Mouse (Mus musculus) subcutaneous adipose tissue, adult 2 months (tissue): ENCODE results near the gene AL732309.1. TPM values are rescaled to one million over a fixed set of nuclear protein-coding genes. Genes with fewer than 3 reads are reported as not detected.

Experiments used
- polyA plus RNA-seq: library from polyadenylated mRNA; depleted of rRNA; stranded (reverse); fragments of >200 nt; gene quantifications from 2 replicates; pipeline ENCODE4 v1.2.3, GENCODE M21; 2012; ENCODE audit warnings: low replicate concordance; rRNA removed

AL732309.1 gene
- polyA plus RNA-seq: 15.6 and 27.5 TPM in 2 replicates

DNA sequence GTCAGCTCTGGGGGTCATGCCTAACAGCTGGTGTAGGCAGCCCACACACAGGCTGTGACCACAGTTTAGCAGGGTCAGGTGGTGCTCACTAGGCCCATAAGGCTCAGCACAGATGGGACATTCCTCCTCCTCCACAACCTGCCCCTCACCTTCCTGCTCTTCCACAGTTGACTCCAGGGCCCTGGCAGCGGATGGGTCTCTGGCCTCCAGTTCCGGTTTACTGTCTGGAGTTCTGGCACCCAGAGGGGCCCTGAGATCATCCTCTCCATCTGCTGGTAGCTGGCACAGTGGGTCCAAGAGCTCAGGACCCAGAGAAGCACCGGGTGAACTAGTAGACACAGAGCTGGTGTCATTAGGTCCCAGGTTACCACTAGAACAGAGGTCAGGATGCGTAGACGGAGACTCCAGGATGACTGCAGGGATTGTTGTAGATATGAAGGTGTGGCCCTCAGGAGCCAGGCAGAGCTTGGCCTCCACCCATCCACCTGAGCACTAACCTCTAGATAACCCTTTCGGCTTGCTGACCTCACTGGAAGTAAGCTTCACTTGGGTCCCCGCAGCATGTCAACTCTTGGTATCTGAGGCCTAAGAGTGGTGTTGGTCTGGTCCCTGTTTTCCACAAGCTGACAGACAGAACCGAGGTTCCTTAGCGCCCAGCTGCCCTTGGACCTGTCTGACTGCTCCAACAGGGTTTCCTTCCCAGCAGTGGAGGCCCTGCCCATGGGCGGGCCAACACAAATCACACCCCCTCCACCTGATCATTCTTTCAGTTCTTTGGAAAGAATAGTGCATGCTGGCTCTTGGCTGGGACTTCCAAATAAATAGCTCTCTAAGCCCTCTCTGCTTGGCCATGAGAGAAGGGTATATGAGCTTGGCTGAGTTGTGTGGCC lies at the start of gene AL732309.1:
TSS of gene AL732309.1 (minus strand) at position 681 of the 890 bp plus-strand sequence.

DNA sequence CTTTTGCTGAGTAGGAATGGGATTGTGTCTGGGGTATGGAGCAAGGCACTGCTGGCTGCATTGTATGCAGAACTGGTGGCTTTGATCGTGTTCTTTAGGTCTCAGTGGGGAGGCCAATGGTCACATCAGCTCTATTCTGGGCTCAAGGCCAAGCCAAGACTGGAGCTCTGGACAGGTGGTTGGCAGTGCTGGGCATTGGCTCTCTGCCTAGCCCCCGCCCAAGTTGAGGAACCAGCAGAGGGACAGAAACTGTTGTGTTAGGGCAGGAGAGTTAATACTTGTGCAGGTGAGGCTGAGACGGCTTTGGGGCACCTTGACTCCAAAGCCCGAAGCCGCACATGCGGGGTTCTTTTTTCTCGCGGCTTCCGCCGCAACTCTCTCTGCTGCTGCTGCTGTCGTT lies 43.0 kb upstream of the AL732309.1 start, which contains the start of gene Lrrc26:
TSS of gene Lrrc26 (plus strand) at position 265 of the 400 bp plus-strand sequence.

DNA sequence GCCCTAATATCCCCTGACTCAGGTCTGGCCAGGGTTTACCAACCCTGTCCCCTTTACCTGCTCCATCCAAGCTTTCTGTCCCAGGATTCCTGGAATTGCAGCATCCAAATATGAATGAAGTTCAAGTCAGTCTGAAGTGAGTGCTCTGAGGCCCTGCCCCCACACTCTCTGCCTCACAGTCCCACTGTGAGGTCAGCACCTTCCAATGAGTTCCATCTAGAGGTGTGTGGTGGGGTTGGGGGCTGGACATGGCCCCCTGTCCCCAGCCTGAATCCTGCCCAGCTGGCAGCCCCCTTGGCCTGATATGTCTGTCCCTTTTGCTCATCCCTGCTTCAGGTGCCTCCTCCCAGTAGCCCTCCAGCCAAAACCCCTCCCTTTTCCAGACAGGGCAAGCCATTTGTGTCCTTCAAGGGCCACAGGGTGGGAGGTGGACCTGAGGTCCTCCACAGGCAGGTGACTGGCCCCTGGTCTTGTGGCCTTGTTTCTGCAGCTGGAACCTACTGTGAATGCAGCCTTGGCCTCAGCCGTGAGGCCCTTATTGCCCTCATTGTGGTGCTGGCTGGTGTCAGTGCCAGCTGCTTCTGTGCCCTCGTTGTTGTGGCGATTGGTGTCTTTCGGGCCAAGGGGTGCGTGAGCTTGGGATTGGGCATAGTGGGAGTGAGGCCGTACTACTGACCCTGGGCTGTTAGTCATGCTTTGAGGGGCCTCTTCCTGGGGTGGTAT lies 41.4 kb upstream of the AL732309.1 start, which contains the start of gene Tmem210:
TSS of gene Tmem210 (plus strand) at position 219 of the 723 bp plus-strand sequence.

DNA sequence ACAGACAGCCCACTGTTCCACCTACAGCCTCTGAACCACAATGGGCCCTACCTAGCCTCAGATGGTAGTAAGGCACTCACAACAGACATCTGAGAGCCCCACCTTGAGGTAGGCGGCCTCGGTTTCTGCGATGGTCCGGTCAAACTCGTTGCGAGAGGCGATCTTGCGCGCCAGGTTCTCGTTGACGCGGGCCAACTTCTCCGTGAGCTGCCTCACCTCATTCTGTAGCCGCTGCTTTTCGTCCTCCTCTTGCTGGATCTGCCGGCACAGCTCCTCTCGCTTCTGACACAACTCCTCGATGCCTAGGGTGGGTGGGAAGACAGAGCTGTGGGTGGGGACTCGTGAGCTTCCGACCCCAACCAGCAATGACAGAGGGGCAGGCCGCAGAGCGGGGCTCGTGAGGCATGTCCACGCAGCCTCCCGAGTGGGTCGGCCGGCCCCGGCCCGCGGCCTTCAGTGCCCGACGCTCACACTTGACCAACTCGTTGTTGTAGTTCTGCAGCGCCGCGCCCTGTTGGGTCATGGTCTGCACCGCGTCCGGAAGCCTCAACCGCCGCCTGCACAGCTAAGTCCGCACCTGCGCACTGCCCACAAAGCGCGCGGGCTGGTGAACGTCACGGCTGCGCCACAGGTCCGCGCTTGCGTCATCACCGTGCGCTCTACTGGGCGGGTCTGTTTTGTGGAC lies 25.3 kb upstream of the AL732309.1 start, which contains the start of the genes Ssna1 and Anapc2:
TSS of gene Ssna1 (minus strand) at position 612 of the 685 bp plus-strand sequence.
TSS of gene Anapc2 (plus strand) at position 652 of the 685 bp plus-strand sequence.

DNA sequence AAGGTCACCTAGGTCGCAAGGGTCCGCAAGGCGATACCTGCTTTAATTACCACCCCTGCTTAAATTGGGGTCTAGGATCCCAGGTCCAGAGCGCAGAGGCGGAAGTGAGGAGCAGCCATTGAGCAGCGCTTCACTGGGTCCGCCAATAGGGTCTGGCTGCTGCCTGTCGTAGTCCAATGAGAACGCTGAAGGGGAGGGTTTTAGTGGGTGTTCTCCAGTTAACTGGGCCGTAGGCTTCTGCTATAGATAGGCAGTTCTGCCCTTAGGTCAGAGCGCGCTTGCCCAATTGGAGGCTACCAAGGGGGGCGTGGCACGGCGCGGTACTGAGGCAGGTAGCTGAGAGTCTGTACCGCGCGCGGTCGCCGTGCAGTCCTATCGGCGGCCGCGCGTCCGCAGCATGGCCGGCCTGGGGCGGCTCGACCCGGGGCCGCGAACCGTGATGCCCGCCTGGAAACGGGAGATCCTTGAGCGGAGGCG lies 15.7 kb upstream of the AL732309.1 start, which contains the start of gene Tprn:
TSS of gene Tprn (plus strand) at position 328 of the 477 bp plus-strand sequence.

GRCm38 (mm10) chr2:25255284-25255779 lies 8.7 kb upstream of the AL732309.1 start, which contains the start of gene Tmem203:
Gene Tmem203 (plus strand): TSS chr2:25255439.

GRCm38 (mm10) chr2:25242101-25242506 lies 4.6 kb downstream of the AL732309.1 start, which contains the start of the genes Rnf208 and Cysrt1:
Gene Rnf208 (plus strand): TSS chr2:25242255.
Gene Cysrt1 (minus strand): TSS chr2:25242452.

GRCm38 (mm10) chr2:25236614-25237013 lies 10.0 kb downstream of the AL732309.1 start, which contains the start of gene Rnf224:
Gene Rnf224 (minus strand): TSS chr2:25236787.

GRCm38 (mm10) chr2:25234050-25234449 lies 12.6 kb downstream of the AL732309.1 start, which contains the start of gene Slc34a3:
Gene Slc34a3 (minus strand): TSS chr2:25234364.

DNA sequence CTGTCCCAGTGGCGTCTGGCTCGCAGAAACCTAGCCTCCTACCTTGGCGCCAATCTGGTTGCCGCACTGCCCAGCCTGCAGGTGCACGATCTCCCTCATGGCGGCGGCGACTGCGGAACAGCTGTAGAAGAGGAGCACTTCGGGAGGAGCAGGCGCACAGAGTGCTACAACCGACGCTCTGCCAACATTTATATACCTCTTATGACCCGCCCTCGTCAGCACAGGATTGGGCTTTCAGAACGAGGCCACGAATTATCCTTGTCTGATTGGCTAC lies 22.2 kb downstream of the AL732309.1 start, which contains the start of gene Tubb4b:
TSS of gene Tubb4b (minus strand) at position 211 of the 274 bp plus-strand sequence.

DNA sequence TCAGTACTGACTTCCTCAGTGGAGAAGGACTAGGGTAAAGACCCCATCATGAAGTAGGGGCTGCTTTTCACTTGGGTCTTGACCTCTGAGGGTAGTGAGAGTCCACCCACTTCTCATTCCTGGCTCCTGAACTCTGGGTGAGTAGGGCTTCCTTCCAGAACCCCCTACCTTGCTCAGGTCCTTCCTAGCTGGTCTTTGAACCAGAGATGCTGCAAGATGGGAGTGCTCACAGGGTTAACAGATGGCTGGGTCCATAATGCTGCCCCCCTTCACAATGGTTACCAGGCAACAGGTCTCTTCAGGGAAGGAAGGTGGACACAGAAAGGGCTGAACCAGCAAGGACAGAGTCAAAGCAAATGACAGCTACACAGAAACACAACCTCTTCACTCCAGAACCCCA lies 28.2 kb downstream of the AL732309.1 start, which contains the start of gene Fam166a:
TSS of gene Fam166a (plus strand) at position 301 of the 400 bp plus-strand sequence.

GRCm38 (mm10) chr2:25214444-25214843 lies 32.2 kb downstream of the AL732309.1 start, which contains the start of gene Stpg3:
Gene Stpg3 (minus strand): TSS chr2:25214637.

DNA sequence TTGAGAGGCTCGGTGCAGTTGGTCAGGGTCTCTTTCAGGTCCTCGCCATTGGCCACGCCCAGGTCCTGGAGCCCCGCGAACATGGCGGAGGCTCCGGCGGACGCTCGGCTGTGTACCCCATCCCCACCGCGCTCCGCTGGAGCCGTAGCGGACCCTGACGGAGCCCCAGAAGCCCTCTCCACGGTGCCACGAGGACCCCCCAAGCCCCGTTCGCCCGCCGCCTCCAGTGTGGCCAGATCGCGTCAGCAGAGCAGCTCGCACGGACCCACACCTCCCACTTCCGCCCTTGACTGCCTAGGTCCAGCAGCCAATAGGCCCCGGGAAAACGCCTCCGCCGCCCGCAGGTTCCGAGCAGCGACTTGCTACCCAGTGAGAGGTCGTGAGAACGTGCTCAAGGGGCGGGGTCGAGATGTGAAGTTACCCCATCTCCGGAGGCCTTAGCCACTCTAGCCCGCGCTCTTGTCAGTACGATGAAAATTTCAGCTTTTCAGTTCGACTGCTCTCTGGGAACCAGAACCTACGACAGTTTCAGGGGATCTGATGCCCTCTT lies 35.5 kb downstream of the AL732309.1 start, which contains the start of gene Nelfb:
TSS of gene Nelfb (minus strand) at position 369 of the 550 bp plus-strand sequence.

DNA sequence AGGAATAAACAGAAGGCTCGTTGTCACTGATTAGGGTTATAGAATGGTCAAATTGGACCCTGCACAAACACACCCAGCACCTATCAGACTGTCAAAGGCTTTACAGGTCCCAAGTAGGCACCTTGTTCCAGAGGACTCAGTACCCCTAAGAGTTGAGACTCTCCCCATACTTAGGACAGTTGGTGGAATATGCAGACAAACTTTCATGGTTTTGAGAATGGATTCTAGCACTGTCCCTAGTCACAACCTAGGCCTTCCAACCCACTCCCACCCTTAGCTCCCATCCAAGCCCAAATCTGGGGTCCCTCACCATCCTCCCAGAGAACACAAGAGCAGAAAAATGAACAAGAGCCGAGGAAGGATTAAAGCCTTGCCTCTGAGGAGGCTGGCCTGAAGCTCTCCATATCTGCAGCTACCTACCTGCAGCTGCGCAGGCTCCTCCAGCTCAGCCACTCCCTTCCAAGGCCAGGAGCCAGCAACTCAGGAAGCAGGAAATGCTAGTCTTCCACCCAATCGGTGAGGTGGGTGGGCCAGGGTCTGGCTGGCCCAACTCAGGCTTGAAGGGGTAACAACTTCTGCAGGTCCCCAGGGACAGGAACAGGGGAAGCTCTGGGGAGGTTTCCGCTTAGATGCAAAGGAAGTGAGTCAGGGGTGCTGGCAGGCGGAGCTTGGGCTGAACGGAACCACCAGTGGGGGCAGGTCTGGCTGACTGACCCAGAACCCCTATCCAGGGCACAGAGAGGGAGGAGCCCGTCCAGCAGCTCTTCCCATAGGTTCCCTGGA lies 50.3 kb downstream of the AL732309.1 start, which contains the start of gene Tor4a:
TSS of gene Tor4a (minus strand) at position 715 of the 783 bp plus-strand sequence.

Other genes starting within 250 kb of the AL732309.1 start
- 128 and 234 TPM in 2 replicates for gene Nsmf, start 192.5 kb downstream of the AL732309.1 start, polyA plus RNA-seq
- gene Entpd8, start 166.6 kb downstream of the AL732309.1 start, polyA plus RNA-seq: 0.13 and 3.8 TPM in 2 replicates
- 0.11 and 7.3 TPM in 2 replicates for gene Noxa1, start 151.7 kb downstream of the AL732309.1 start, polyA plus RNA-seq
- 16.7 and 31.4 TPM in 2 replicates for gene Nrarp, start 66.1 kb downstream of the AL732309.1 start, polyA plus RNA-seq
- gene Tor4a, start 50.0 kb downstream of the AL732309.1 start, polyA plus RNA-seq: 17.9 and 43.8 TPM in 2 replicates
- gene Nelfb, start 35.4 kb downstream of the AL732309.1 start, polyA plus RNA-seq: 75.1 and 111 TPM in 2 replicates
- gene Stpg3, start 32.2 kb downstream of the AL732309.1 start, polyA plus RNA-seq: not detected in 2 replicates
- gene Fam166a, start 28.1 kb downstream of the AL732309.1 start, polyA plus RNA-seq: 0.10 and 0.34 TPM in 2 replicates
- gene Tubb4b, start 22.2 kb downstream of the AL732309.1 start, polyA plus RNA-seq: 485 and 490 TPM in 2 replicates
- not detected in 2 replicates for gene Slc34a3, start 12.5 kb downstream of the AL732309.1 start, polyA plus RNA-seq
- 0.10 TPM in 1 of 2 replicates, not detected in the other for gene Rnf224, start 10.1 kb downstream of the AL732309.1 start, polyA plus RNA-seq
- gene Rnf208, start 4.6 kb downstream of the AL732309.1 start, polyA plus RNA-seq: 1.3 and 10.6 TPM in 2 replicates
- gene Cysrt1, start 4.4 kb downstream of the AL732309.1 start, polyA plus RNA-seq: 0.68 TPM in 1 of 2 replicates, not detected in the other
- gene Tmem203, start 8.6 kb upstream of the AL732309.1 start, polyA plus RNA-seq: 57.1 and 66.0 TPM in 2 replicates
- 11.4 and 33.2 TPM in 2 replicates for gene Tprn, start 15.8 kb upstream of the AL732309.1 start, polyA plus RNA-seq
- gene Ssna1, start 25.6 kb upstream of the AL732309.1 start, polyA plus RNA-seq: 49.0 and 70.1 TPM in 2 replicates
- gene Anapc2, start 25.6 kb upstream of the AL732309.1 start, polyA plus RNA-seq: 155 and 178 TPM in 2 replicates
- gene Tmem210, start 41.3 kb upstream of the AL732309.1 start, polyA plus RNA-seq: not detected in 2 replicates
- gene Lrrc26, start 43.1 kb upstream of the AL732309.1 start, polyA plus RNA-seq: 0.13 and 4.6 TPM in 2 replicates
- 0.09 and 0.18 TPM in 2 replicates for gene Grin1, start 72.3 kb upstream of the AL732309.1 start, polyA plus RNA-seq
- 16.3 and 40.9 TPM in 2 replicates for gene Man1b1, start 85.5 kb upstream of the AL732309.1 start, polyA plus RNA-seq
- 61.1 and 76.0 TPM in 2 replicates for gene Dpp7, start 109.5 kb upstream of the AL732309.1 start, polyA plus RNA-seq
- 24.0 and 65.2 TPM in 2 replicates for gene Uap1l1, start 118.8 kb upstream of the AL732309.1 start, polyA plus RNA-seq
- gene Sapcd2, start 125.5 kb upstream of the AL732309.1 start, polyA plus RNA-seq: 0.57 and 7.9 TPM in 2 replicates
- gene Entpd2, start 149.0 kb upstream of the AL732309.1 start, polyA plus RNA-seq: 78.1 and 108 TPM in 2 replicates
- 272 and 300 TPM in 2 replicates for gene Npdc1, start 152.5 kb upstream of the AL732309.1 start, polyA plus RNA-seq
- gene Fut7, start 176.4 kb upstream of the AL732309.1 start, polyA plus RNA-seq: 0.62 and 0.96 TPM in 2 replicates
- 41.7 and 62.8 TPM in 2 replicates for gene Abca2, start 181.8 kb upstream of the AL732309.1 start, polyA plus RNA-seq
- 1.8 and 3.2 TPM in 2 replicates for gene Clic3, start 210.0 kb upstream of the AL732309.1 start, polyA plus RNA-seq
- gene Paxx, start 214.2 kb upstream of the AL732309.1 start, polyA plus RNA-seq: 79.2 and 84.7 TPM in 2 replicates
- gene Ptgds, start 223.2 kb upstream of the AL732309.1 start, polyA plus RNA-seq: 1.2 and 6.5 TPM in 2 replicates
- gene Lcn12, start 247.0 kb upstream of the AL732309.1 start, polyA plus RNA-seq: 0.33 TPM in 1 of 2 replicates, not detected in the other